Mouse (Mus musculus) heart, postnatal 4 days (tissue): ENCODE measurements around the gene Tcl1b2. TPM values are rescaled to one million over a fixed set of nuclear protein-coding genes. Genes with fewer than 3 reads are reported as not detected.
"Not testable (repeated sequence)": the region's sequence is repeated elsewhere in the genome, so short reads cannot be mapped to it uniquely, and the experiment has no call there.

Source experiments
- DNase-seq: peaks from one replicate; pipeline ENCODE4 v3.0.0; 2021
- total RNA-seq, 2 experiments: library from RNA; stranded (reverse); gene quantifications; 2 replicates each; pipeline ENCODE4 v1.2.3; 2021

Tcl1b2 gene
- total RNA-seq = not detected

DNA sequence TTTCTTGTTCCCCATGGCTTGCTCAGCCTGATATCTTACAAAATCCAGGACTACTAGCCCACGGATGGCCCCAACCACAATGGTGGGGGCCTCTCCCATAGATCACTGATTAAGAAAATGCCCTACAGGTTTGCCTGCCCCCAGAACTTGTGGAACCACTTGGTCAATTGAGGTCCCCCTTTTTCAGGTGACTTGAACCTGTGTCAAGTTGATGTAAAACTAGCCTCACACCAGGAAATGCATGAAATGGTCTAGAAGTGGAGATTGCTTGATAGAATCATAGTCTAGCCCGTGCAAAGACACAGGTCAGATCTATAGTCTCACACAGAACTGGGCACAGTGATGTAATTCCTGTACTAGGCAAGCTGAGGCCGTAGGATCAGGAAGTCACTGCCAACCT lies at the start of gene Tcl1b2:
Tcl1b2 (plus strand) TSS at position 301 of the 400 bp plus-strand sequence.
- DNase-seq = no peak

GRCm38 (mm10) chr12:105099466-105100044 lies 46.3 kb upstream of the Tcl1b2 start:
- peak; percentile 14 for DNase-seq

DNA sequence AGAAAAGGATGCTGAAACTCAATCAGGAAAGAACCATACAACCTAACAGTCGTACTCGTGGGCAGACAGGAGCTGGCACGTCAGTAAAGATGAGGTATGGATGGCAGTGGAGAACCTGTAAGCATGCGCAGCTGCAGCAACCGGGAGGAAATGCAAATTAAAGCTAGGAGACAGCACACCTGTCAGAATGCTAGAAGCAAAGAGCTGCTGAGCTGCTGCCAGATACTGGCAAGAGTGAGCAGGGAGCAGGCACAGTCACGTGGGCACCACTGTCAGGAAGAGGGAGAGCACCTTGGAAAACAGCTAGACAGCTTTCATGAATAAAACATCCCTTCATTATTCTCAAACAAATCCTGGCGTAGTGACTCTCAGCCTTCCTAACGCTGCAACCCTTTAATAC lies 42.9 kb upstream of the Tcl1b2 start:
- no peak for DNase-seq

DNA sequence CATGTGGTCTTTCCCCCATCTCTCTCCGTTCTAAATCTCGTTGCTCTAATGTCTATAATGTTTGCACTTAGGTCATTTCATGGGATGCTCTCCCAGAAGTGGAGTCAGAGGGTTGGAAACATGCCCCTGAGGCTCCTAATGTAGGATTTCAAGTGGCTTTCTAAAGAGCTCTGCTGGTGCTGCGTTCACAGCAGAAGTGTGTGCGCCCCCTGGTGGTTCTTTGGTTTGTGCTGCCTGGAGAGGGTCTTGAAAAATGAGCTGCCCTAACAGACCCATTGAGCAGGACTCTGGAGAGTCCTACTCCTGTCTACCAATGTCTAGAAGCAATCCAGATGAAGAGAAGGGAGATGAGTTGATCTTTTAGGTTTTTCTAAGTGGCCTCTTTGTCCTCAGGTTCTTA lies 41.8 kb upstream of the Tcl1b2 start:
- peak; percentile 88 for DNase-seq

- no peak for DNase-seq
Measured at GRCm38 (mm10) chr12:105105326-105105725, 40.5 kb upstream of the Tcl1b2 start.

DNA sequence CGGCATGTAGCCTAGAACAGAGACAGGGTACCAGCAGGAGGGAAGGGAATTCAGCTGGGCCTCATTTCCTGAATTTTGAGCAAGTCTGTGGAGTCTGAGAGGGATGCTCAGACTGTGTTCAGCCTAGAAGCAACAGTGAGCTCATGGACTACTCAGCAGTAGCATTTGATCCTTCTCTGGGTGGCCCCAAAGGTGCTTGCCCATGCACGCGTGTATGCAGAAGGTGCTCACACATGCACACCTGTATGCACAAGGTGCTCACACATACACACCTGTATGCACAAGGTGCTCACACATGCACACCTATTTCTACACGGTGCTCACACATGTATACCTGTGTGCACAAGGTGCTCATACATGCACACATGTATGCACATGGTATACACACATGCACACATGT lies 37.0 kb upstream of the Tcl1b2 start:
- no peak for DNase-seq

DNA sequence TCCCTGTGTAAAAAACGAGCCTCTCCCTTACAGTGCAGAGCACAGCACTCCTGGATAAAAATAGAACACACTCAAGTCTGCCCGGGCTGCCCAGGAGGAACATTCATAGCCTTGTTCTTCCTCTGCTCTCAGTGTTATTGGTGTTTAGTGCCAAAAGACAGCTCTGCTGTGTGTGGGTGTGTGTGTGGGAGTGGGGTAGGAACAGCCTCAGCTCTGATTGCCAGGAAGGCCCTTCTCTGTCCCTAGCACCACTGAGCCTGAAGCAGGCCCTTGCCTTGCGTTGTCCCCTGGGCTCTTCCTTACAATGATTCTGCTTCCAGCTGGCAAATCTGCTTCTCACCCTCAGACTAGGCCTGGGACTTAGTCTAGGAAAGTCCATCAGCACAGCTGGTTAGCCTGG lies 36.4 kb upstream of the Tcl1b2 start:
- DNase-seq = peak; percentile 7

DNA sequence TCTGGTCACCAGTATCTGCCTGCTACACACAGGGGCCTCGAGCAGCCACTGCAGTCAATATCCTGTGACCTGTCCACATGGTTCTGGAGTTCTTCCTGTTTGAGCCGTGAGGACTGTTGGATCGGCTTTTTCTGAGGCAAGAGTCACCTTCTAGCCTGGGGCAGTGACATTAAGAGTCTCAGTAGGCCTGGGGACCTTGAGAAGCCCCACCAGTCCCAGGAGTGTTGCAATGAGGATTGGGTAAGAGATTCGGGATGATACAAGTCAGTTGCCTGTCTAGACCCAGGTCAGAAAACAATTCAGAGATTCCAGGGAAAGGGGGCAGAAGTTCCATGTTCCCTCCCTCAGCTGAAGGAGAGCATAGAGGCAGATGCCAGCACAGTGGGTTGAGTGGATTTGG lies 36.0 kb upstream of the Tcl1b2 start:
- DNase-seq = no peak

DNA sequence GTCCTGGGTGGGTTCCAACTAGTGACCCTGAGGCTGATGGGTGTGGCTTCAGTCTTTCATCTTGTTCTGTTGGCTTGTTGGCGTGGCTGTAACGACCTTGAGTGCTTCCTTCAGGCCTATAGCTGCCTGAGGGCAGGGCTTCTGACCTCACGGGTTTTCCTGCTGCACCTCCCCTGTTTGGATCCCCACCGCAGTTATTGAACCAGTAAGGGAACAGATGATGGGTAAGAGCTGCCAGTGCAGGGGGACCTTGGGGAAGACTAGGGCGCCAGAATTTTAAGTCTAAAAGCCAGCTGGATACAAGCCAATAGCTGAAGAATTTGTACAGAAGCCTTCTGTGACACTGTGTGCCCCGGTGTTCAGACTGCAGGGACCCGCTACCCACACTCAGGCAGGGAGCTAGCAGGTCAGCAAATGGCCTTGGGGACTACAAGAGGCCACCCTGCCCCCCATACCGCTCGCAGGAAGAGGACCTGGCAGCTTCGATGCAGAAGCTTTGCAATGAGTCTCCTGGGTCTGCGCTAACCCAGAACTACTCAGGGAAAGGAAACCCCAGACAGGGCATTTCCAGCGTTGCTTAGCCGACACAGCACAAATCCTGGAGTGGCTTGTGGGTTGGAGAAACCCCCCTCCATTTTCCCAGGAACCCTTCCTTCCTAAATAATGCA lies 33.4 kb upstream of the Tcl1b2 start:
- DNase-seq = peak; percentile 9

DNA sequence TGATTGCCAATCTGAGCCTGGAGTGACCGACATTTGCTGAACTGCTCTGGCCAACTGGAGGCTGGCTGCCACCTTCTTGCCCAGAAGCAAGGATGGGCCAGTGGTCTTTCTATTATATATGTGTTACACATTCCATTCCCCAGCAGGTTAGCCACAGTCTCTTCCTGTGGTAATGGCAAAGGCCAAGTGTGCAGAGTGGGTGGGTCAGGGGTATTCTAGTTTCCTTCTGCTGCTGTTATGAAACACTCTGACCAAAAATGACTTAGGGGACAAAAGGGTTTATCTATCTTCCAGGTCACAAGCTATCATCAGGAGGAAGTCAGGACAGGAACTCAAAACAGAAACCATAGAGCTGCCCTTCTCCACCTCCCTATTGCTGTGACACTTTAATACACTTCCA lies 29.2 kb upstream of the Tcl1b2 start:
- DNase-seq = no peak

- DNase-seq = no peak
Measured at GRCm38 (mm10) chr12:105125362-105125761, 20.5 kb upstream of the Tcl1b2 start.

DNA sequence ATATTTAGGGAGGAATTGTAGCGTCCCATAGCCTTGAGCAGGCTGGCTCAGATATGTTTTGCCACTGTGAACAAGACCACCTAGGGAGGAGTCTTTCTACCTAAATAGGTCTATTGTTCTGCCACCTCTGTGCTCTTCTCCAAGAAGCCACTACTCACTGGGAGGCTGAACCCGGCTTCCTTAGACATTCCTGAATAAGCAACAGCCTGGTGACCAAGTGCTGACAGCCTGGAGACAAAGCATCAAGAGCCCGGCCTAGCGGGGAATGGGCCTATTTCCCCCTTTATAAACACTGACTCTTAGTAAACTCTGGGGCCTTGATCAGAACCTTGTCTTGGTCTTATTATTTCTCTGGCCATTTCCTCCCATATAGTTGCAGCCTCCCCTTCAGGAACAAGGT lies 19.3 kb upstream of the Tcl1b2 start:
- no peak for DNase-seq

DNA sequence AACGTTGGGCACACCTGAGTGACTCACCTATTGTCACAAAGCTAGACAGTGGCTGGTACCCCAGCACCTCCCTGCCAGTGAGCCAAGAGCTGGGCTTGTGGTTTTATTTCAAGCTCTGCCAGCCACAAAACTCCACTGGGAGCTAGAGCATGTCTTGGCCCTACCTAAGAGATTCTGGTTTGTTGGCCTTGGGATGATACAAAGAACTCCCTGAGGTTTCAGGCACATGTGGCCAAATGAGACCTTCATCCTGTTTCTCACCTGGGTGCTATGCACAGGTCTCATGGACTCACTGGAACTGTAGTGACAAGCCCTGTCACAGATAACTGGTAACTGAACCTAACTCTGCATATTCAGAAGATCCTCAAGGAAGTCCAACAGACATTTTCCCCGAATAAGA lies 18.2 kb upstream of the Tcl1b2 start:
- no peak for DNase-seq

DNA sequence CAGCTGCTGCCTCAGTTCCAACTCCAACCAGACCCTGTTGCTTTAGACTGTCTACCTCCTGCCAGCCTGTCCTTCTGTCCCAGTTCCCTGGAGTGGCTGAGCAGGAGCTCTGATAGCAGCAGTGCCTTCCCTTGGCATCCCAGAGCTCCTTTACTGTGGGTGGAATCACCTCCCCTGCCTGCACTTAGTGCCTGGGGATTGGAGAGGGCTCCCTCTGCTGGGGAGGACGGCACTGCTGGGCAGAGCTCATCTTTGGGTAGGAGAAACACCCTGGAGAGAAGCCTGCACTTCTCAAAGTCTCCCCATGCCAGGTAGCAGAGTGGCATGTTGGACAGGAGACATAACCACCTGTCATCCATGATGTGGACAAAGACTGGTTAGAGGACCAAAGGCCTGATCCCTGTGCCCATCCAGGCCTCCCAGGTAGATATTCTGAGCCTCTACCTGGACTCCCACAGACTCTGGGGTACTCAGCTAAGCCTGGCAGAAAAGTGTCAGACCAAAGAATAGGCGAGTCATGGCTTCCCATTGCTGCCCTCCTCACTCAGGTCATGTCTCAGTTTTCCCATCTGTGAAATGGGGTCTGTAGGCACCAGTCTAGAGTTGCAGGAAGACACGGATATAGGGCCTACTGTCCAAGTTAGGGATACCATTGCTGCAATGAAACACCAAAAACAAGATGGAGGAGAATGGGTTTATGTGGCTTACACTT lies 16.2 kb upstream of the Tcl1b2 start:
- not testable (repeated sequence) for DNase-seq

DNA sequence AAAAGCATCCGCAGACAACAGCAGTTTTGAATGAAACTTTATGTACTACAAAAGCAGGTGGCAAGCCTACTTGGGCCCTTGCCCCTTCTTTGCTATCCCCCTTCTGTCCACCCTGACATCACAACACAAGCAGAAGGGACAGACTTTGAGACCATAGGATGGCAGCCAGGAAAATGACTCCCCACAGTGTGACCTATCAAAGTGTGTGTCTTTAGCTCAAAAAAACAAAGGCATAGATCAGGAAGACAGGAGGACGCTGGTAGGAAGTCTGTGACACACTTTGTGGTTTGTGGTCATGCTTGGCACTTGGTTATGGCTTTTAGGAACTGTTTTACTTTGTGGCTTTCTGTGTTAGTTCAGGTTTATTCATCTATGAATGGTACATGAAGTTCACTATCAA lies 11.6 kb upstream of the Tcl1b2 start:
- not testable (repeated sequence) for DNase-seq

DNA sequence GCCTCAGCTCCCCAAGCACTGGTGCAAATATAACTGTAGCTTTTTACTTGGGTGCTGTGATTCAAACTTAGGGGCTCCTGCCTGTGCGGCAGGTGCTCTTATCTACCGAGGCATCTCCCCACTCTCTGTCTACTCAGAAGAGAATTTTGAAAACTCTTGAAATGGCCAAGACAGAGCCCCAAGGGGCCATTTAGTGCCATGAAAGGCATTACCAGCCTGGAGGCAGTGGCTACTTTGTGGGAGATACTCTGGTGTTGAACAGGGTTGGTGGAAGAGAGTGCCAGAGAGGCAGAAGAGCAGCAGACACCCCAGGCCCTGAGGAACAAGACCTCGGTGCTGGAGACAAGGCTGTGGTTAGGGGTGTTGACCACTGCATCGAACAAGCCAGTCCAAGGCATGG lies 11.0 kb upstream of the Tcl1b2 start:
- DNase-seq = not testable (repeated sequence)

GRCm38 (mm10) chr12:105137729-105138128 lies 8.1 kb upstream of the Tcl1b2 start:
- not testable (repeated sequence) for DNase-seq

DNA sequence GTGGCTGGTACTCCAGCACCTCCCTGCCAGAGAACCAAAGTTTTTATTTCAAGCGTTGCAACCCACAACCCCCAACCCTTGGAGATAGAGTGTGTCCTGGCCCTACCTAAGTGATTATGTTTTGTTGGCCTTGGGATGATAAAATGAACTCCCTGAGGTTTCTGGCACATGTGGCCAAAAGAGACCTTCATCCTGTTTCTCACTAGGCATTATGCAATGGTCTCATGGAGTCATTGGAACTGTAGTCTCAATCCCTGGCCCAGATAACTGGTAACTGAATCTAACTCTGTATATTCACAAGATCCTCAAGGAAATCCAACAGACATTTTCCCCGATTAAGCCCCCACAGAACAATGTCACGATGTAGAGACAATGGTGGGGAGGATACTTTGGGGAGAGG lies 2.7 kb upstream of the Tcl1b2 start:
- DNase-seq = no peak

DNA sequence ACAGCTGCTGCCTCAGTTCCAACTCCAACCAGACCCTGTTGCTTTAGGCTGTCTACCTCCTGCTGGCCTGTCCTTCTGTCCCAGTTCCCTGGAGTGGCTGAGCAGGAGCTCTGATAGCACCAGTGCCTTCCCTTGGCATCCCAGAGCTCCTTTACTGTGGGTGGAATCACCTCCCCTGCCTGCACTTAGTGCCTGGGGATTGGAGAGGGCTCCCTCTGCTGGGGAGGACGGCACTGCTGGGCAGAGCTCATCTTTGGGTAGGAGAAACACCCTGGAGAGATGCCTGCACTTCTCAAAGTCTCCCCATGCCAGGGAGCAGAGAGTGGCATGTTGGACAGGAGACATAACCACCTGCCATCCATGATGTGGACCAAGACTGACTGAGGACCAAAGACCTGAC lies 886 bp upstream of the Tcl1b2 start:
- not testable (repeated sequence) for DNase-seq

DNA sequence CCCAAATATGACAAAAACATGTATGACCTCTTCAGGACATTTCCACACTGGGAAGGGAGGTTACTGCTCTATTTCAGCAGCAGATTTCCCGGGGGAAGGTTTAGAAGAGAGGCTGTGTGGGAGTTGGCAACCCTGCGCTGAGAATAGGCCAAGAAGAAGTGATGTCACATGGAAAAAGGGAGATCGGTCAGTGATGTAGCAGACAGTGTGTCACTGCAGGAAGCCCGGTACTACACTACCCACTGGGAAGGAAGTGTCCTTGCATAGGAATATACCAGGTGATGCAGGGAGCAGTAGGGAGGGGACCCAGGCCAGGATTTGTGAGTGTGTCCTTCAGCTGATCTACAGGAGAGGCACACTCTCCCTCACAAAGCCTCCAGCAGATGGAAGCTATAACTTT lies 9.5 kb downstream of the Tcl1b2 start:
- DNase-seq = peak; percentile 14

DNA sequence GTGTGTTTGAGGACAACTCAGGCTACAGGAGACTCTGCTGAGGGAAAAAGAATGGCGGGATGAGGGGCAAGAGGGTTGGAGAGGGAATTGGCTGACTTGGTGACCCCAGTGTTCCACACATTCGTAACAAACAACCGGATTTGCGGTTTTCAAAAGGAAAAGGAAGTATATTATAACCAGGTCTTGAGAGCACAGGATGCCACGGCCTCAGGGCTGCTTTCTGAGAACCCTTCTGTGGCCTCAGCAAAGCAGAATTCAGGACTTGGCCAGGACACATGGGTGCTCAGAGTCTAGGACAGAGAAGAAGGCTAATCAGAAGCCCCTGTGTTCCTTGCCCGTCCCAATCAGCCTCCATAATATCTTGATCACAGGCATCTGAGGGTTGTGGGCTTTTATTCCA lies 13.0 kb downstream of the Tcl1b2 start:
- DNase-seq = no peak

DNA sequence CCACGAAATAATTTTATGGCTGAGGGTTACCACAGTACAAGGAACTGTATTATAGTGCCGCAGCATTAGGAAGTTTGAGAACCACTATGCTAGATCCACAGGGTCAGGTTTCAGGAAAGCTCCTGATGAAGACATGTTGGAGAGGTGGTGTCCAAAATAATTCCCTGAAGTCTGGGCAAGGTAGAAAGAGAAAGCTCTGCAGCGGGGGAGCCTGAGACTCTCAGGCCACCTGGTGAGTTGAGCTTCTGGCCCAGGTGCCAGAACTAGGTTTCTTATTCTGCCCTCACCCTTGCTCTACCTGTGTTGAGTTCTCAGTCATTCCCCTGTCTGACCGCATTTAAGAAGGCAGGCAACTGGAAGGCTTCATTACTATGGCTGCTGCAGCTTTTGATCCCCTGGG lies 13.6 kb downstream of the Tcl1b2 start, which contains the start of gene Tcl1b1:
Tcl1b1 (plus strand) TSS at position 301 of the 400 bp plus-strand sequence.
- DNase-seq = no peak

DNA sequence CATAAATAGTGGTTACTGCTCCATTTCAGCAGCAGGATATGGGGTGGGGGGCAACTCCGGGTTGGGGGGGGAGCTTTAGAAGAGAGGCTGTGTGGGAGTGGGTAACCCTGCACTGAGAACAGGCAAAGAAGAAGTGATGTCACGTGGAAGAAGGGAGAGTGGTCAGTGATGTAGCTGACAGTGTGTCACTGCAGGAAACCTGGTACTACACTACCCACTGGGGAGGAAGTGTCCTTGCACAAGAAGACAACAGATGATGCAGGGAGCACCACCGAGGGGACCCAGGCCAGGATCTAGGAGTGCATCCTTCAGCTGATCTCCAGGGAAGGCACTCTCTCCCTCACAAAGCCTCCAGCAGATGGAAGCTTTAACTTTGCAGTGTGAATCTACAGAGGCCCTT lies 20.9 kb downstream of the Tcl1b2 start:
- no peak for DNase-seq

GRCm38 (mm10) chr12:105173366-105173765 lies 27.6 kb downstream of the Tcl1b2 start:
- no peak for DNase-seq
